Mouse (Mus musculus): ENCODE measurements around the gene Rhox4f.
"Not testable (repeated sequence)": the region's sequence is repeated elsewhere in the genome, so short reads cannot be mapped to it uniquely, and the experiment has no call there.

Rhox4f gene

GRCm38 (mm10) chrX:37607604-37608003, at the start of gene Rhox4f:
Rhox4f (minus strand) TSS chrX:37607704.
- not testable (repeated sequence) for H3K27me3 ChIP-seq (ENCODE audit: control insufficient read depth, insufficient read depth, low read length, poor library complexity, severe bottlenecking); DNase-seq (ENCODE audit: low read depth, low spot score); H3K36me3 ChIP-seq (ENCODE audit: control insufficient read depth, insufficient read depth, low read length, poor library complexity, severe bottlenecking)

- DNase-seq (ENCODE audit: low read depth, low spot score); H3K36me3 ChIP-seq (ENCODE audit: control insufficient read depth, insufficient read depth, low read length, poor library complexity, severe bottlenecking); H3K27me3 ChIP-seq (ENCODE audit: control insufficient read depth, insufficient read depth, low read length, poor library complexity, severe bottlenecking): not testable (repeated sequence)
These were observed 43.7 kb upstream of the Rhox4f start, which contains the start of gene Rhox4g for GRCm38 (mm10) chrX:37651227-37651626. Rhox4g (minus strand) TSS chrX:37651327.

GRCm38 (mm10) chrX:37643370-37643769, 35.9 kb upstream of the Rhox4f start, which contains the start of gene Rhox2g:
Rhox2g (minus strand) TSS chrX:37643470.
- DNase-seq (ENCODE audit: low read depth, low spot score); H3K27me3 ChIP-seq (ENCODE audit: control insufficient read depth, insufficient read depth, low read length, poor library complexity, severe bottlenecking): not testable (repeated sequence)

GRCm38 (mm10) chrX:37628512-37628911, 21.0 kb upstream of the Rhox4f start, which contains the start of gene Rhox3g:
Rhox3g (minus strand) TSS chrX:37628612.
- not testable (repeated sequence) for H3K27me3 ChIP-seq (ENCODE audit: control insufficient read depth, insufficient read depth, low read length, poor library complexity, severe bottlenecking); H3K36me3 ChIP-seq (ENCODE audit: control insufficient read depth, insufficient read depth, low read length, poor library complexity, severe bottlenecking); DNase-seq (ENCODE audit: low read depth, low spot score)

More at GRCm38 (mm10) chrX:37643370-37643769, 35.9 kb upstream of the Rhox4f start, which contains the start of gene Rhox2g:
- H3K36me3 ChIP-seq (ENCODE audit: control insufficient read depth, insufficient read depth, low read length, poor library complexity, severe bottlenecking): not testable (repeated sequence)

- H3K27me3 ChIP-seq (ENCODE audit: control insufficient read depth, insufficient read depth, low read length, poor library complexity, severe bottlenecking); DNase-seq (ENCODE audit: low read depth, low spot score); H3K36me3 ChIP-seq (ENCODE audit: control insufficient read depth, insufficient read depth, low read length, poor library complexity, severe bottlenecking): not testable (repeated sequence)
These were observed 26.8 kb downstream of the Rhox4f start, which contains the start of gene Rhox3f for GRCm38 (mm10) chrX:37580692-37581091. Rhox3f (plus strand) TSS chrX:37580992.

- not testable (repeated sequence) for H3K27me3 ChIP-seq (ENCODE audit: control insufficient read depth, insufficient read depth, low read length, poor library complexity, severe bottlenecking); DNase-seq (ENCODE audit: low read depth, low spot score); H3K36me3 ChIP-seq (ENCODE audit: control insufficient read depth, insufficient read depth, low read length, poor library complexity, severe bottlenecking)
These were observed 34.9 kb downstream of the Rhox4f start for GRCm38 (mm10) chrX:37572638-37573037.

GRCm38 (mm10) chrX:37571105-37571504, 36.4 kb downstream of the Rhox4f start, which contains the start of gene Rhox2f:
Rhox2f (plus strand) TSS chrX:37571405.
- H3K36me3 ChIP-seq (ENCODE audit: control insufficient read depth, insufficient read depth, low read length, poor library complexity, severe bottlenecking); DNase-seq (ENCODE audit: low read depth, low spot score); H3K27me3 ChIP-seq (ENCODE audit: control insufficient read depth, insufficient read depth, low read length, poor library complexity, severe bottlenecking): not testable (repeated sequence)

- H3K36me3 ChIP-seq (ENCODE audit: control insufficient read depth, insufficient read depth, low read length, poor library complexity, severe bottlenecking); DNase-seq (ENCODE audit: low read depth, low spot score); H3K27me3 ChIP-seq (ENCODE audit: control insufficient read depth, insufficient read depth, low read length, poor library complexity, severe bottlenecking): not testable (repeated sequence)
These were observed 50.4 kb downstream of the Rhox4f start, which contains the start of gene Rhox4e for GRCm38 (mm10) chrX:37557112-37557511. Rhox4e (plus strand) TSS chrX:37557412.
